Mouse (Mus musculus) inflammation-experienced regulatory T-cells, adult 6 months (primary cell): ENCODE results near the gene Mef2c. TPM values are rescaled to one million over a fixed set of nuclear protein-coding genes. Genes with fewer than 3 reads are reported as not detected.

Experiments used
- ATAC-seq: one replicate; pipeline ENCODE4 v1.8.0; 2017
- polyA plus RNA-seq, 3 experiments: library from polyadenylated mRNA; unstranded; fragments of 100-300 nt; shearing (Covaris generic); gene quantifications; one replicate each; pipeline ENCODE4 v1.2.1; 2017

The Mef2c gene
- polyA plus RNA-seq, 3 experiments from 2014 or later = 0.60 to 6.2 (median 4.6) TPM

- no peak for ATAC-seq
Measured at GRCm38 (mm10) chr13:83524902-83525715, 21.3 kb downstream of the Mef2c start.

- no peak for ATAC-seq
Measured at GRCm38 (mm10) chr13:83525716-83526005, 21.8 kb downstream of the Mef2c start.

GRCm38 (mm10) chr13:83526066-83526465 lies 22.2 kb downstream of the Mef2c start:
- no peak for ATAC-seq

- ATAC-seq = no peak
Measured at GRCm38 (mm10) chr13:83527921-83528320, 24.1 kb downstream of the Mef2c start.

GRCm38 (mm10) chr13:83529729-83530314 lies 26.0 kb downstream of the Mef2c start:
- no peak for ATAC-seq

GRCm38 (mm10) chr13:83530889-83531288 lies 27.1 kb downstream of the Mef2c start:
- no peak for ATAC-seq

GRCm38 (mm10) chr13:83531968-83532591 lies 28.2 kb downstream of the Mef2c start:
- no peak for ATAC-seq

GRCm38 (mm10) chr13:83536361-83536760 lies 32.5 kb downstream of the Mef2c start:
- no peak for ATAC-seq

GRCm38 (mm10) chr13:83537163-83537562 lies 33.3 kb downstream of the Mef2c start:
- ATAC-seq = no peak

GRCm38 (mm10) chr13:83539921-83540320 lies 36.1 kb downstream of the Mef2c start:
- no peak for ATAC-seq

- no peak for ATAC-seq
Measured at GRCm38 (mm10) chr13:83542666-83543065, 38.8 kb downstream of the Mef2c start.

GRCm38 (mm10) chr13:83544707-83545106 lies 40.9 kb downstream of the Mef2c start:
- ATAC-seq = no peak

- ATAC-seq = no peak
Measured at GRCm38 (mm10) chr13:83546876-83547275, 43.0 kb downstream of the Mef2c start.

GRCm38 (mm10) chr13:83551259-83551658 lies 47.4 kb downstream of the Mef2c start:
- ATAC-seq = no peak

- no peak for ATAC-seq
Measured at GRCm38 (mm10) chr13:83552051-83552450, 48.2 kb downstream of the Mef2c start.

GRCm38 (mm10) chr13:83563261-83563660 lies 59.4 kb downstream of the Mef2c start:
- ATAC-seq = no peak

GRCm38 (mm10) chr13:83565732-83566131 lies 61.9 kb downstream of the Mef2c start:
- ATAC-seq = peak; percentile 23

- peak; percentile 66 for ATAC-seq
Measured at GRCm38 (mm10) chr13:83566180-83566579, 62.3 kb downstream of the Mef2c start.

GRCm38 (mm10) chr13:83566834-83567534 lies 63.1 kb downstream of the Mef2c start:
- ATAC-seq = no peak

- no peak for ATAC-seq
Measured at GRCm38 (mm10) chr13:83567681-83568080, 63.8 kb downstream of the Mef2c start.

GRCm38 (mm10) chr13:83568759-83569256 lies 65.0 kb downstream of the Mef2c start:
- ATAC-seq = no peak

- peak; percentile 83 for ATAC-seq
Measured at GRCm38 (mm10) chr13:83571973-83572447, 68.2 kb downstream of the Mef2c start.

- ATAC-seq = peak; percentile 16
Measured at GRCm38 (mm10) chr13:83572469-83572868, 68.6 kb downstream of the Mef2c start.
